Mouse (Mus musculus) ES-Bruce4 (cell line): ENCODE results near the gene Lpcat2b.

Experiments used
- CTCF ChIP-seq: IDR thresholded peaks from one replicate; pipeline ENCODE4 v1.8.1; 2011; ENCODE audit warnings: low read depth, low read length
- POLR2A ChIP-seq: IDR thresholded peaks from one replicate; pipeline ENCODE4 v1.8.1; 2011; ENCODE audit warnings: low read length; ENCODE audit not compliant: insufficient read depth

DNA sequence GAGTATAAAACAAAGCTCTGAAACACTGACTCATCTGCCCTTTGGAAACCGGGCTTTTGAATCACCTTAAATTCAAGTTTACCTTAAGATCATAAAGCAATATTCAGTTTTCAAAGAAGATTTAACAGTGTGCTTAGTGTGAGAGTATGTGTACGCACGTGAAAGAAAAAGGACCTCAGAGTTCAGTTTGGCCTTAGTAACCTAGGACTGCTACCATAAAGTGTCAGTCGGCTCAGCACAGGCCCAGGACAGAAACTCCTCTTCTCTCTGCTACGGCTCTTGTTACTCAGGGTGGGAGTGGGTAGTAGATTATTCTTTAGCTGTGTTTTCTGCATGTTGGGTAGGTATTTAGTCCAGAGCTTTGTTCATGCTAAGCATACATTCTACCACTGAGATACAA is 18.3 kb downstream of the Lpcat2b start:
- TF ChIP-seq CTCF (no peak), POLR2A (no peak)
